Mouse (Mus musculus): ENCODE measurements around the gene Hmg20b.
A peak's percentile ranks its signal among the peaks of the same experiment; 100 is the strongest.

- no peak for TF ChIP-seq CTCF (conservative IDR thresholded peaks at IDR 0.05 in 1 of 2, IDR thresholded peaks at IDR 0.05 in 1 of 2; ENCODE audit: low read depth in 2 of 2, low read length in 2 of 2)
- no peak for TF ChIP-seq EP300 (IDR thresholded peaks at IDR 0.05; ENCODE audit: low read length)
- TF ChIP-seq POLR2AphosphoS2 (IDR thresholded peaks at IDR 0.05; ENCODE audit: low read depth, low read length): 0 out of 2 replicates have a peak, but pooled peaks have one; percentile 45
- TF ChIP-seq POLR2A (IDR thresholded peaks at IDR 0.05; ENCODE audit: low read depth, low read length): no peak; the same call in 1 of the 2 replicates
- TF ChIP-seq ELF1 (IDR thresholded peaks at IDR 0.05; ENCODE audit: low read depth, low read length): no peak
These were observed 16.4 kb upstream of the Hmg20b start for GRCm38 (mm10) chr10:81366477-81367206.
